Mouse (Mus musculus): ENCODE data around the gene Rasal3.

DNA sequence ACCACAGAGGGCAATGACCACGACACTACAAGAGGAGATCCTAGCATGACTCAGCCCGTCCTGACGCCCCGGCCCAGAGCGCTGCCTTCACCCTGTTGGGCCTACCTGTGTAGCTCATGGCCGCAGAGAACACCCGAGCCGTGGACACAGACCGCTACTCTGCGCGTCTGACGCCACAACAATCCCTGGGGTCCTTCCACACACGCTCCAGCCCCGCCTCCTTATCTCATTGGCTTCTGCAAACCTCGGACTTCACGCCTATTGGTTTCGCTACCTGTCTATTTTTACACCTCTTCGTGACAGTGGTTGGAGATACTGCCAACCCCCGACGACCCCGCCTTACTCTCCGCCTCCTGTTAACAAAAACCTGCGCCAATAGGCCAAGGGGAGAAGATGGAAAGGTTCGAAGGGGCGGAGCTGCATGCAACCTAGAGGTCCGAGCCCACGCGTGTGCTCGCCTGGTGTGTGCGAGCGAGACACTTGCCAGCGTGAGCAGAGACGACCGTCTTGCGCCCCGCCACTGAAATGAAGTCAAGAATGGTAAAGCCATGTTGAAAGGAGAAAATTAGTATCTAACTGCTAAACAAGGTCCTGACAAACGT, 52.9 kb downstream of the Rasal3 start, which contains the start of gene Akap8l:
- no peak for TF ChIP-seq EP300 (IDR thresholded peaks at IDR 0.05; ENCODE audit: insufficient read depth, low read depth, low read length)
- TF ChIP-seq POLR2A (IDR thresholded peaks at IDR 0.05; ENCODE audit: insufficient read depth, low read length), result peak; percentile 68
